Mouse (Mus musculus) testis, adult 2 months (tissue): Measurements from ENCODE around the gene Aqp9.

ENCODE experiments used
- CTCF ChIP-seq: fragments of 200-500 bp; IDR thresholded peaks from 2 replicates; pipeline ENCODE4 v1.5.1; 2012; ENCODE audit warnings: low read depth, mild to moderate bottlenecking, inconsistent platforms, low read length, moderate library complexity; ENCODE audit not compliant: control insufficient read depth, insufficient read depth, insufficient replicate concordance
- POLR2A ChIP-seq: fragments of 200-500 bp; IDR thresholded peaks from 2 replicates; pipeline ENCODE4 v1.6.1; 2012; ENCODE audit warnings: low read depth, mild to moderate bottlenecking, inconsistent platforms, low read length, moderate library complexity; ENCODE audit not compliant: control insufficient read depth

GRCm38 (mm10) chr9:71073076-71073475, 95.4 kb downstream of the Aqp9 start:
- TF ChIP-seq CTCF (no peak), POLR2A (no peak)
